ENCODE assay signal across 8 mouse cellular contexts in the genomic region with DNA sequence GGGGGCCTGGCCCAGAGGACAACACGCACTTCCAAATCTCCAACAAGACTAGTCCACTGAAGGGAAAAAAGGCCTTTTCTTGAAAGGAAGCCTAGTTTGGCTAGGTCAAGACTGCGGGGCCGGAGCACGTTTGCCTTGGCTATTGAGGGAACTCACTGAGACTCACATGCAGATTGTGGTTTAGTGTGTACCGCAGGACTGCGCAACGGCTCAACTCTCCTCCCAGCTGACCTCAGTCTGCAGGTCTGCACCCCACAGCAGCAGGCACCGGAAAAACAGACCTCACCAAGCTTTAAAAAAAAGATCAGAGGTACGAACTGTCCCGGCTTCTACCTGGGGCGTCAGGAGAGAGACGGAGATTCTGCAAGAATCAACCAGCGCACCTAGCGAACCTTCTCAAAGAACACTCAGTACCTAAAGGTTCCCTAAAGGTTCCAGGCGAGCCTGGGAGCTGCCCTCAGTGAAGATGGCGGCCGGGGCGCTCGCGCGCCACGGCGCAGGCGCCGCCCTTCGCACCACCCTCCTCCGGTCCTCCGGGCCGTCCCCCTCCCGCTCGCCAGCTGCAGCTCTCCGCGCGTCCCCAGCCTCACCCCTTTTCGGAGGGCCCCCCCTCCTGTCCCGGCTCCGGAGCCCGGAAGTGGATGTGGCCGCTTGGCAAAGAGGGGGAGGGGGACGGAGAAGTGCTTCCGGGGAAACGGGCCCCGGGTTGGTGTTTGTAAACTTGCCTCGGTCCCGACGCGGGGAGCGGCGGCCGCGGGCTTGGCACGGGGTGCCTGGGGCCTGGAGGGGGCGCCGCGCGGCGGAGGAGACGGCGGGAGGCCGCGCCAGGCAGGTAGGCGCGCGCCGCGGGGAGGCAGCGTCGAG. TPM values are rescaled to one million over a fixed set of nuclear protein-coding genes. Genes with fewer than 3 reads are reported as not detected.
DNase-seq lines count a peak whose midpoint lies in the region; ATAC-seq lines count a peak whose summit lies in the region.

A gene (plus strand): TSS at position 279 of the 864 bp plus-strand sequence.

- H3K4me1 ChIP-seq in megakaryocyte, embryonic 14.5 days, result peaks cover 50% of the 10 kb centered on the region

- ATAC-seq in common myeloid progenitor, adult 5-6 weeks (replicated peaks; ENCODE audit: low read depth, poor library complexity, severe bottlenecking), result peak; percentile 86

- H3K36me3 ChIP-seq in megakaryocyte, embryonic 14.5 days (replicated peaks; ENCODE audit: low read length), result peaks cover 42% of the 10 kb centered on the region

- peak; percentile 96 for DNase-seq in ZHBTc4 (ENCODE audit: low read depth, low spot score)
- peak; percentile 91 to 96 for DNase-seq in gastrocnemius, adult 8-10 months (ENCODE audit: low spot score in 2 of 2)
- peak; percentile 82 for DNase-seq in hindlimb bud, embryonic 11.5 days (ENCODE audit: extremely low spot score, low read depth, low spot score)
- peak; percentile 74 to 96 for DNase-seq in left cerebral cortex, adult 8-10 months (ENCODE audit: low spot score in 2 of 2)
- DNase-seq in right cerebral cortex, postnatal 10 days (ENCODE audit: low spot score in 2 of 2), result peak; percentile 98
- DNase-seq in urinary bladder, postnatal 25 days (ENCODE audit: low spot score), result peak; percentile 88

- H3K4me3 ChIP-seq in megakaryocyte, embryonic 14.5 days (replicated peaks), result peak within 1 kb of the TSS; percentile 93

- H3K27me3 ChIP-seq in megakaryocyte, embryonic 14.5 days (replicated peaks), result peaks cover 5% of the 10 kb centered on the region

- no peaks in the 10 kb centered on the region for H3K9me3 ChIP-seq in megakaryocyte, embryonic 14.5 days

RNA-seq across cellular contexts. Expression of the gene that starts here (rescaled TPM):
- 33.7 and 35.4 TPM in 2 replicates for total RNA-seq in common myeloid progenitor, adult 5-6 weeks (2017)
- total RNA-seq in gastrocnemius, adult 8-10 months (2022), result 10 to 100 TPM; 25.6 to 28.1 (median 26.8) TPM
- total RNA-seq in left cerebral cortex, adult 8-10 months (2022), result 10 to 100 TPM; 72.4 to 79.4 (median 73.1) TPM
- polyA plus RNA-seq in megakaryocyte, embryonic 14.5 days (2012; ENCODE audit: insufficient read depth, low replicate concordance), result 2.5 and 3.8 TPM in 2 replicates

Comparison
In these comparisons a context has a peak if more than half of its experiments do, and no peak if none do; other contexts are left out.
1. Peak in every context shown above with its lines: DNase-seq, ATAC-seq and H3K4me3 ChIP-seq.